Mouse (Mus musculus): ENCODE data around the gene Rhno1. TPM values are rescaled to one million over a fixed set of nuclear protein-coding genes. Genes with fewer than 3 reads are reported as not detected.

The Rhno1 gene
- polyA plus RNA-seq, 1 experiment: 71.9 TPM

GRCm38 (mm10) chr6:128315597-128315996 is 47.1 kb downstream of the Rhno1 start:
- H3K4me1 ChIP-seq (ENCODE audit: control insufficient read depth, insufficient read depth, low read length): peaks cover 3% of the 10 kb centered on the region
- no peaks in the 10 kb centered on the region for H3K27me3 ChIP-seq (ENCODE audit: control insufficient read depth, insufficient read depth, low read length, poor library complexity, severe bottlenecking)
- no peak overlapping the region for H3K27ac ChIP-seq (ENCODE audit: insufficient read depth, low read length)
- TF ChIP-seq CTCF (IDR thresholded peaks at IDR 0.05; ENCODE audit: low read depth, low read length) (no peak), EP300 (IDR thresholded peaks at IDR 0.05; ENCODE audit: insufficient read depth, low read depth, low read length) (no peak), POLR2A (IDR thresholded peaks at IDR 0.05; ENCODE audit: insufficient read depth, low read length) (no peak)
- H3K36me3 ChIP-seq (ENCODE audit: control insufficient read depth, insufficient read depth, low read length, poor library complexity, severe bottlenecking): no peaks in the 10 kb centered on the region
- H3K9me3 ChIP-seq (replicated peaks; ENCODE audit: control insufficient read depth, insufficient read depth, low read length, poor library complexity, severe bottlenecking): no peaks in the 10 kb centered on the region
- H3K4me3 ChIP-seq (ENCODE audit: low read depth, low read length): no peak overlapping the region
- no peak overlapping the region for H3K9ac ChIP-seq (ENCODE audit: low read depth, poor library complexity, severe bottlenecking)

GRCm38 (mm10) chr6:128314796-128315195 is 47.9 kb downstream of the Rhno1 start:
- H3K9me3 ChIP-seq (replicated peaks; ENCODE audit: control insufficient read depth, insufficient read depth, low read length, poor library complexity, severe bottlenecking): no peaks in the 10 kb centered on the region
- H3K27ac ChIP-seq (ENCODE audit: insufficient read depth, low read length): no peak overlapping the region
- no peaks in the 10 kb centered on the region for H3K27me3 ChIP-seq (ENCODE audit: control insufficient read depth, insufficient read depth, low read length, poor library complexity, severe bottlenecking)
- no peaks in the 10 kb centered on the region for H3K36me3 ChIP-seq (ENCODE audit: control insufficient read depth, insufficient read depth, low read length, poor library complexity, severe bottlenecking)
- TF ChIP-seq EP300 (IDR thresholded peaks at IDR 0.05; ENCODE audit: insufficient read depth, low read depth, low read length): no peak
- no peak for TF ChIP-seq POLR2A (IDR thresholded peaks at IDR 0.05; ENCODE audit: insufficient read depth, low read length)
- no peak for TF ChIP-seq CTCF (IDR thresholded peaks at IDR 0.05; ENCODE audit: low read depth, low read length)
- peaks cover 3% of the 10 kb centered on the region for H3K4me1 ChIP-seq (ENCODE audit: control insufficient read depth, insufficient read depth, low read length)
- no peak overlapping the region for H3K4me3 ChIP-seq (ENCODE audit: low read depth, low read length)
- no peak overlapping the region for H3K9ac ChIP-seq (ENCODE audit: low read depth, poor library complexity, severe bottlenecking)

GRCm38 (mm10) chr6:128308311-128308710 is 54.4 kb downstream of the Rhno1 start:
- no peaks in the 10 kb centered on the region for H3K36me3 ChIP-seq (ENCODE audit: control insufficient read depth, insufficient read depth, low read length, poor library complexity, severe bottlenecking)
- TF ChIP-seq EP300 (IDR thresholded peaks at IDR 0.05; ENCODE audit: insufficient read depth, low read depth, low read length) (no peak), CTCF (IDR thresholded peaks at IDR 0.05; ENCODE audit: low read depth, low read length) (peak; percentile 87)

More at GRCm38 (mm10) chr6:128308311-128308710, 54.4 kb downstream of the Rhno1 start:
- Histone ChIP-seq H3K9me3 (replicated peaks; ENCODE audit: control insufficient read depth, insufficient read depth, low read length, poor library complexity, severe bottlenecking) (no peaks in the 10 kb centered on the region), H3K4me3 (ENCODE audit: low read depth, low read length) (no peak overlapping the region), H3K27ac (ENCODE audit: insufficient read depth, low read length) (no peak overlapping the region), H3K9ac (ENCODE audit: low read depth, poor library complexity, severe bottlenecking) (no peak overlapping the region), H3K4me1 (ENCODE audit: control insufficient read depth, insufficient read depth, low read length) (peaks cover 2% of the 10 kb centered on the region), H3K27me3 (ENCODE audit: control insufficient read depth, insufficient read depth, low read length, poor library complexity, severe bottlenecking) (no peaks in the 10 kb centered on the region)

Other genes starting within 250 kb of the Rhno1 start
- 90.5 and 99.3 TPM in 2 replicates for gene Tspan9, start 219.3 kb downstream of the Rhno1 start, polyA plus RNA-seq (2011; ENCODE audit: insufficient read depth, insufficient read length, low read depth, missing spikeins)
- gene Tead4, start 62.1 kb downstream of the Rhno1 start, polyA plus RNA-seq (2011; ENCODE audit: insufficient read depth, insufficient read length, low read depth, missing spikeins): 29.9 and 31.8 TPM in 2 replicates
- 49.1 and 57.4 TPM in 2 replicates for gene Tulp3, start 7.1 kb downstream of the Rhno1 start, polyA plus RNA-seq (2011; ENCODE audit: insufficient read depth, insufficient read length, low read depth, missing spikeins)
- gene Foxm1, start 56 bp upstream of the Rhno1 start, polyA plus RNA-seq (2011; ENCODE audit: insufficient read depth, insufficient read length, low read depth, missing spikeins): 68.7 and 69.2 TPM in 2 replicates
- gene Tex52, start 12.5 kb upstream of the Rhno1 start, polyA plus RNA-seq (2011; ENCODE audit: insufficient read depth, insufficient read length, low read depth, missing spikeins): not detected in 2 replicates
- gene Gm44596, start 12.6 kb upstream of the Rhno1 start, polyA plus RNA-seq (2011; ENCODE audit: insufficient read depth, insufficient read length, low read depth, missing spikeins): not detected in 2 replicates
- not detected in 2 replicates for gene Nrip2, start 36.4 kb upstream of the Rhno1 start, polyA plus RNA-seq (2011; ENCODE audit: insufficient read depth, insufficient read length, low read depth, missing spikeins)
- 16.3 and 21.6 TPM in 2 replicates for gene Itfg2, start 62.0 kb upstream of the Rhno1 start, polyA plus RNA-seq (2011; ENCODE audit: insufficient read depth, insufficient read length, low read depth, missing spikeins)
- gene Fkbp4, start 75.8 kb upstream of the Rhno1 start, polyA plus RNA-seq (2011; ENCODE audit: insufficient read depth, insufficient read length, low read depth, missing spikeins): 411 and 413 TPM in 2 replicates
- gene Pzp, start 163.8 kb upstream of the Rhno1 start, polyA plus RNA-seq (2011; ENCODE audit: insufficient read depth, insufficient read length, low read depth, missing spikeins): 0.94 and 2.6 TPM in 2 replicates
- not detected in 2 replicates for gene A2ml1, start 218.7 kb upstream of the Rhno1 start, polyA plus RNA-seq (2011; ENCODE audit: insufficient read depth, insufficient read length, low read depth, missing spikeins)